Mouse (Mus musculus) erythroid progenitor cell, adult 5-6 weeks (primary cell): ENCODE results near the gene Osbp2. TPM values are rescaled to one million over a fixed set of nuclear protein-coding genes. Genes with fewer than 3 reads are reported as not detected.

Source experiments
- ATAC-seq: replicated peaks from 2 replicates; pipeline ENCODE4 v1.8.0; 2016; ENCODE audit warnings: moderate number of reproducible peaks, mild to moderate bottlenecking, moderate TSS enrichment, inconsistent platforms; ENCODE audit not compliant: poor library complexity, low FRiP score, severe bottlenecking
- total RNA-seq, 2 experiments: library from RNA; stranded (forward) in 1 of 2; stranded (reverse) in 1 of 2; fragments of 150-400 nt in 1 of 2; fragments of 186-747, 209-891 nt in 1 of 2; gene quantifications; 2 replicates each; pipeline versions ENCODE4 v1.2.3 to v1.2.4; 2015 to 2017; ENCODE audit warnings: low replicate concordance in 2 of 2

Gene Osbp2
- total RNA-seq, 2 experiments from 2014 or later, result not detected

- ATAC-seq, result no peak
Measured at GRCm38 (mm10) chr11:3671000-3671628, 192.6 kb downstream of the Osbp2 start.

GRCm38 (mm10) chr11:3669849-3670248 is 193.9 kb downstream of the Osbp2 start:
- no peak for ATAC-seq

- ATAC-seq, result no peak
Measured at GRCm38 (mm10) chr11:3668768-3669167, 194.9 kb downstream of the Osbp2 start.

- ATAC-seq, result no peak
Measured at GRCm38 (mm10) chr11:3667506-3667905, 196.2 kb downstream of the Osbp2 start.

- no peak for ATAC-seq
Measured at GRCm38 (mm10) chr11:3661964-3662363, 201.7 kb downstream of the Osbp2 start.

Other genes with a start within 250 kb of the Osbp2 start
- gene Morc2a, start 214.7 kb downstream of the Osbp2 start, total RNA-seq (2015; ENCODE audit: low replicate concordance), result 5.0 and 15.9 TPM in 2 replicates
- 7.2 and 9.3 TPM in 2 replicates for gene Morc2a, start 214.7 kb downstream of the Osbp2 start, total RNA-seq (2017; ENCODE audit: low replicate concordance)
- gene 4921536K21Rik, start 31.2 kb upstream of the Osbp2 start, total RNA-seq (2015; ENCODE audit: low replicate concordance), result not detected in 2 replicates
- gene 4921536K21Rik, start 31.2 kb upstream of the Osbp2 start, total RNA-seq (2017; ENCODE audit: low replicate concordance), result not detected in 2 replicates
- gene Dusp18, start 31.3 kb upstream of the Osbp2 start, total RNA-seq (2015; ENCODE audit: low replicate concordance), result not detected in 2 replicates
- not detected in 2 replicates for gene Dusp18, start 31.3 kb upstream of the Osbp2 start, total RNA-seq (2017; ENCODE audit: low replicate concordance)
- gene Slc35e4, start 50.8 kb upstream of the Osbp2 start, total RNA-seq (2015; ENCODE audit: low replicate concordance), result 0.42 TPM in 1 of 2 replicates, not detected in the other
- 0.76 TPM in 1 of 2 replicates, not detected in the other for gene Slc35e4, start 50.8 kb upstream of the Osbp2 start, total RNA-seq (2017; ENCODE audit: low replicate concordance)
- gene Tcn2, start 68.3 kb upstream of the Osbp2 start, total RNA-seq (2015; ENCODE audit: low replicate concordance), result 26.3 and 26.4 TPM in 2 replicates
- gene Tcn2, start 68.3 kb upstream of the Osbp2 start, total RNA-seq (2017; ENCODE audit: low replicate concordance), result 8.5 and 22.8 TPM in 2 replicates
- 5.8 and 6.3 TPM in 2 replicates for gene Pes1, start 100.1 kb upstream of the Osbp2 start, total RNA-seq (2015; ENCODE audit: low replicate concordance)
- gene Pes1, start 100.1 kb upstream of the Osbp2 start, total RNA-seq (2017; ENCODE audit: low replicate concordance), result 9.8 and 10.5 TPM in 2 replicates
- gene 4930556J24Rik, start 112.9 kb upstream of the Osbp2 start, total RNA-seq (2015; ENCODE audit: low replicate concordance), result not detected in 2 replicates
- gene 4930556J24Rik, start 112.9 kb upstream of the Osbp2 start, total RNA-seq (2017; ENCODE audit: low replicate concordance), result not detected in 2 replicates
- not detected in 2 replicates for gene Gal3st1, start 119.7 kb upstream of the Osbp2 start, total RNA-seq (2015; ENCODE audit: low replicate concordance)
- gene Gal3st1, start 119.7 kb upstream of the Osbp2 start, total RNA-seq (2017; ENCODE audit: low replicate concordance), result not detected in 2 replicates
- gene Sec14l4, start 167.6 kb upstream of the Osbp2 start, total RNA-seq (2015; ENCODE audit: low replicate concordance), result not detected in 2 replicates
- gene Sec14l4, start 167.6 kb upstream of the Osbp2 start, total RNA-seq (2017; ENCODE audit: low replicate concordance), result not detected in 2 replicates
- not detected in 2 replicates for gene Sec14l3, start 200.9 kb upstream of the Osbp2 start, total RNA-seq (2015; ENCODE audit: low replicate concordance)
- gene Sec14l3, start 200.9 kb upstream of the Osbp2 start, total RNA-seq (2017; ENCODE audit: low replicate concordance), result not detected in 2 replicates
- 4.0 and 10.1 TPM in 2 replicates for gene Mtfp1, start 231.5 kb upstream of the Osbp2 start, total RNA-seq (2015; ENCODE audit: low replicate concordance)
- 2.8 and 8.0 TPM in 2 replicates for gene Mtfp1, start 231.5 kb upstream of the Osbp2 start, total RNA-seq (2017; ENCODE audit: low replicate concordance)